Mouse (Mus musculus) MEL (cell line): ENCODE measurements around the gene Slc39a9.

Source experiments
- CTCF ChIP-seq, 3 experiments: IDR thresholded peaks in 2 of 3; conservative IDR thresholded peaks in 1 of 3; 2 replicates each; pipeline ENCODE4 v1.5.1; 2011 to 2012; ENCODE audit warnings: low read length in 3 of 3, low read depth in 2 of 3, mild to moderate bottlenecking in 2 of 3, improper control_type of control experiment in 1 of 3, inconsistent platforms in 1 of 3, mixed read lengths in 1 of 3, moderate library complexity in 1 of 3; ENCODE audit not compliant: control insufficient read depth in 1 of 3, insufficient read depth in 1 of 3, poor library complexity in 1 of 3, severe bottlenecking in 1 of 3
- EP300 ChIP-seq, 2 experiments: IDR thresholded peaks; 2 replicates each; pipeline ENCODE4 v1.6.1; 2011; ENCODE audit warnings: improper control_type of control experiment in 2 of 2, low read length in 2 of 2, low read depth in 1 of 2, mild to moderate bottlenecking in 1 of 2
- POLR2A ChIP-seq, 2 experiments: IDR thresholded peaks; 2 replicates each; pipeline ENCODE4 v1.6.1; 2011 to 2012; ENCODE audit warnings: low read length in 2 of 2, mild to moderate bottlenecking in 2 of 2, control low read depth in 1 of 2, improper control_type of control experiment in 1 of 2, low read depth in 1 of 2, moderate library complexity in 1 of 2; ENCODE audit not compliant: control insufficient read depth in 1 of 2, insufficient read depth in 1 of 2, poor library complexity in 1 of 2
- ZKSCAN1 ChIP-seq: IDR thresholded peaks from 2 replicates; pipeline ENCODE4 v1.6.1; 2012; ENCODE audit warnings: low read depth, mild to moderate bottlenecking, inconsistent platforms, low read length, improper control_type of control experiment, moderate library complexity

GRCm38 (mm10) chr12:80608576-80608975 lies 35.1 kb upstream of the Slc39a9 start:
- no peak for TF ChIP-seq CTCF (IDR thresholded peaks at IDR 0.05 in 2 of 3, conservative IDR thresholded peaks at IDR 0.05 in 1 of 3; ENCODE audit: control insufficient read depth in 1 of 3, insufficient read depth in 1 of 3, low read depth in 2 of 3, low read length in 3 of 3, poor library complexity in 1 of 3, severe bottlenecking in 1 of 3)
- no peak for TF ChIP-seq POLR2A (IDR thresholded peaks at IDR 0.05; ENCODE audit: control insufficient read depth in 1 of 2, insufficient read depth in 1 of 2, low read depth in 1 of 2, low read length in 2 of 2, poor library complexity in 1 of 2)
- TF ChIP-seq ZKSCAN1, result no peak
- TF ChIP-seq EP300 (IDR thresholded peaks at IDR 0.05; ENCODE audit: low read depth in 1 of 2, low read length in 2 of 2), result no peak
